8 mouse cellular contexts compared by ENCODE assay signal in the genomic region with DNA sequence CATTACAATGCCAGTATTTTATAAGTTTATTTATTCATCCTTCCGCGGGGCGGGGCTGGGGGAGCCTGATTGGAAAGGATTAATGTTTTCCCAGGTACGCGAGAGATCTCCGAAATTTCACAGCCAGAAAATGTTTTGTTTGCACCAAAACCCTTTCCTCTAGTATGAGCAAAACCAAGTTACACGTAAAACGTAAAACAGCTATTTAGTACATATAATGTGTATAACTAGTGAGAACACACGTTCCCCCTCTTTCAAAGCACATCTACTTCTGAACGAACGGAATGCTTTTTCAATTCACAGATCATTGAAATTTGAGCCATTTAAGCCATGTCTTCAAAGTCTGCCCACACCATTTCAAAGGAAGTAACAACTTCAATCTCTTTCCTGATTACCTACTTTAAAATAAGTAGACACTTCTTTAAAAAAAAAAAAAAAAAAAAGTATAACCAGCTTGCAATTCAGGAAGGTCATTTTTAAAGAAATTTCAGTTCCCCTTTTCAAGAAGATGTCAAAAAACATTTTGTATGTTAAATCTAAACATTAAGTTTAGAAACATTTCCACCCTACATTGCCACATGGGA. TPM values are rescaled to one million over a fixed set of nuclear protein-coding genes. Genes with fewer than 3 reads are reported as not detected.
A peak's percentile ranks its signal among the peaks of the same experiment; 100 is the strongest.
DNase-seq lines count a peak whose midpoint lies in the region; ATAC-seq and TF ChIP-seq lines count a peak whose summit lies in the region.

No protein-coding gene starts in this region.

- peak; percentile 35 for DNase-seq in kidney, postnatal 0 days (ENCODE audit: low spot score)
- DNase-seq in kidney, adult 11 months: no peak
- DNase-seq in adipocyte (ENCODE audit: low spot score): no peak
- no peak for DNase-seq in layer of hippocampus, adult 18-20 months (ENCODE audit: low spot score in 2 of 2)

- WGBS in kidney, postnatal 0 days: 8% methylated on average over 11 of the region's 11 CpGs
- 12% methylated on average over 11 of the region's 11 CpGs for WGBS in embryonic facial prominence, embryonic 12.5 days
- WGBS in intestine, embryonic 16.5 days: 17% methylated on average over 11 of the region's 11 CpGs
- 16% methylated on average over 11 of the region's 11 CpGs for WGBS in neural tube, embryonic 13.5 days

- no peaks in the 10 kb centered on the region for H3K27me3 ChIP-seq in kidney, postnatal 0 days (ENCODE audit: insufficient read depth, low read length)
- H3K27me3 ChIP-seq in embryonic facial prominence, embryonic 12.5 days: no peaks in the 10 kb centered on the region
- H3K27me3 ChIP-seq in intestine, embryonic 16.5 days (replicated peaks; ENCODE audit: control insufficient read depth, insufficient read depth, low read length): no peaks in the 10 kb centered on the region
- no peaks in the 10 kb centered on the region for H3K27me3 ChIP-seq in neural tube, embryonic 13.5 days

- peak overlapping the region; percentile 84 for H3K4me2 ChIP-seq in kidney, postnatal 0 days (ENCODE audit: low read length)
- H3K4me2 ChIP-seq in embryonic facial prominence, embryonic 12.5 days (replicated peaks): peak overlapping the region; percentile 62
- peak overlapping the region; percentile 87 for H3K4me2 ChIP-seq in intestine, embryonic 16.5 days (ENCODE audit: low read depth, low read length)
- H3K4me2 ChIP-seq in neural tube, embryonic 13.5 days: peak overlapping the region; percentile 78

- no peaks in the 10 kb centered on the region for H3K9me3 ChIP-seq in kidney, postnatal 0 days (replicated peaks; ENCODE audit: low read length)
- no peaks in the 10 kb centered on the region for H3K9me3 ChIP-seq in embryonic facial prominence, embryonic 12.5 days
- H3K9me3 ChIP-seq in intestine, embryonic 16.5 days (ENCODE audit: control insufficient read depth, low read length): no peaks in the 10 kb centered on the region
- H3K9me3 ChIP-seq in neural tube, embryonic 13.5 days: no peaks in the 10 kb centered on the region

- peaks cover 7% of the 10 kb centered on the region; the same call in 1 of the 2 replicates for H3K4me1 ChIP-seq in kidney, postnatal 0 days (replicated peaks; ENCODE audit: insufficient read depth, low read length)
- peaks cover 16% of the 10 kb centered on the region for H3K4me1 ChIP-seq in embryonic facial prominence, embryonic 12.5 days
- peaks cover 10% of the 10 kb centered on the region for H3K4me1 ChIP-seq in intestine, embryonic 16.5 days (ENCODE audit: control insufficient read depth, insufficient read depth, low read length)
- peaks cover 24% of the 10 kb centered on the region for H3K4me1 ChIP-seq in neural tube, embryonic 13.5 days (replicated peaks)

- TF ChIP-seq CTCF in kidney, postnatal 0 days (IDR thresholded peaks at IDR 0.05; ENCODE audit: low read depth): no peak

- peak overlapping the region; percentile 74 for H3K4me3 ChIP-seq in kidney, postnatal 0 days (replicated peaks; ENCODE audit: low read depth, low read length)
- peak overlapping the region; percentile 81 for H3K4me3 ChIP-seq in embryonic facial prominence, embryonic 12.5 days
- H3K4me3 ChIP-seq in intestine, embryonic 16.5 days (ENCODE audit: low read length): peak overlapping the region; percentile 93
- H3K4me3 ChIP-seq in neural tube, embryonic 13.5 days: peak overlapping the region; percentile 92

- H3K36me3 ChIP-seq in kidney, postnatal 0 days (ENCODE audit: insufficient read depth, low read length): no peaks in the 10 kb centered on the region
- no peaks in the 10 kb centered on the region for H3K36me3 ChIP-seq in embryonic facial prominence, embryonic 12.5 days
- H3K36me3 ChIP-seq in intestine, embryonic 16.5 days (ENCODE audit: control insufficient read depth, insufficient read depth, low read length): no peaks in the 10 kb centered on the region
- H3K36me3 ChIP-seq in neural tube, embryonic 13.5 days: no peaks in the 10 kb centered on the region

- H3K9ac ChIP-seq in kidney, postnatal 0 days (ENCODE audit: low read depth, low read length): peak overlapping the region; percentile 81; the same call in 1 of the 2 replicates
- H3K9ac ChIP-seq in embryonic facial prominence, embryonic 12.5 days: peak overlapping the region; percentile 94
- peak overlapping the region; percentile 97 for H3K9ac ChIP-seq in intestine, embryonic 16.5 days (ENCODE audit: low read depth, low read length)
- H3K9ac ChIP-seq in neural tube, embryonic 13.5 days: peak overlapping the region; percentile 81

- peak overlapping the region; percentile 97 for H3K27ac ChIP-seq in kidney, postnatal 0 days
- H3K27ac ChIP-seq in embryonic facial prominence, embryonic 12.5 days: no peak overlapping the region
- peak overlapping the region; percentile 99 for H3K27ac ChIP-seq in intestine, embryonic 16.5 days (ENCODE audit: low read length)
- no peak overlapping the region for H3K27ac ChIP-seq in neural tube, embryonic 13.5 days (replicated peaks)

- ATAC-seq in kidney, postnatal 0 days (replicated peaks; ENCODE audit: low FRiP score, low read depth): no peak
- ATAC-seq in embryonic facial prominence, embryonic 12.5 days (ENCODE audit: insufficient number of reproducible peaks, insufficient read depth, low FRiP score, low TSS enrichment): no peak
- ATAC-seq in intestine, embryonic 16.5 days: no peak
- no peak for ATAC-seq in neural tube, embryonic 13.5 days (ENCODE audit: low read depth)
- ATAC-seq in frontal cortex, adult (ENCODE audit: low TSS enrichment): no peak

RNA-seq across cellular contexts. Expression of gene Ptbp3, which starts 0.9 kb away (rescaled TPM):
- 64.3 and 64.9 TPM in 2 replicates for polyA plus RNA-seq in kidney, postnatal 0 days (2015; fragmentation: Nextera tagmentation; extraction: Ambion mirVana)
- 41.7 and 47.5 TPM in 2 replicates for polyA plus RNA-seq in embryonic facial prominence, embryonic 12.5 days (2016; fragmentation: Nextera tagmentation; extraction: Ambion mirVana)
- polyA plus RNA-seq in intestine, embryonic 16.5 days (2015; fragmentation: Nextera tagmentation; extraction: Ambion mirVana): 56.5 and 59.6 TPM in 2 replicates
- polyA plus RNA-seq in neural tube, embryonic 13.5 days (2015; fragmentation: Nextera tagmentation; extraction: Ambion mirVana): 25.0 and 29.5 TPM in 2 replicates
- 10 to 100 TPM; 37.4 to 41.8 TPM for total RNA-seq in layer of hippocampus, adult 18-20 months (2021)

RNA-seq across cellular contexts. Expression of gene Hsdl2, which starts 31.3 kb away (rescaled TPM):
- 40.4 and 46.6 TPM in 2 replicates for polyA plus RNA-seq in kidney, postnatal 0 days (2015; fragmentation: Nextera tagmentation; extraction: Ambion mirVana)
- 27.6 and 28.0 TPM in 2 replicates for polyA plus RNA-seq in embryonic facial prominence, embryonic 12.5 days (2016; fragmentation: Nextera tagmentation; extraction: Ambion mirVana)
- 18.8 and 19.1 TPM in 2 replicates for polyA plus RNA-seq in intestine, embryonic 16.5 days (2015; fragmentation: Nextera tagmentation; extraction: Ambion mirVana)
- 50.5 and 50.7 TPM in 2 replicates for polyA plus RNA-seq in neural tube, embryonic 13.5 days (2015; fragmentation: Nextera tagmentation; extraction: Ambion mirVana)
- total RNA-seq in layer of hippocampus, adult 18-20 months (2021): 10 to 100 TPM; 26.2 to 28.6 TPM

Comparison
In these comparisons a context has a peak if more than half of its experiments do, and no peak if none do; other contexts are left out.
1. H3K27ac ChIP-seq: peak in kidney, postnatal 0 days (single experiment) and intestine, embryonic 16.5 days (single experiment); none in embryonic facial prominence, embryonic 12.5 days (single experiment) and neural tube, embryonic 13.5 days (single experiment).
2. Peak in every context shown above with its lines, with median percentiles within 50 percentile points of each other: H3K4me2 ChIP-seq, H3K4me3 ChIP-seq and H3K9ac ChIP-seq.